Mouse (Mus musculus) heart, embryonic 10.5 days (tissue): ENCODE results near the gene Clic6. TPM values are rescaled to one million over a fixed set of nuclear protein-coding genes. Genes with fewer than 3 reads are reported as not detected.

Source experiments
- DNase-seq: peaks from one replicate; pipeline ENCODE4 v3.0.0-alpha.2; 2017; ENCODE audit warnings: low spot score
- H3K27ac ChIP-seq: fragments of 300-500 bp; sonication (generic); 2 replicates; pipeline ENCODE4 v1.5.1; 2016; ENCODE audit warnings: mild to moderate bottlenecking
- H3K27me3 ChIP-seq: fragments of 300-500 bp; sonication (generic); 2 replicates; pipeline ENCODE4 v1.6.1; 2016; ENCODE audit warnings: mild to moderate bottlenecking; ENCODE audit not compliant: poor library complexity, insufficient read depth, severe bottlenecking
- H3K36me3 ChIP-seq: fragments of 300-500 bp; sonication (generic); 2 replicates; pipeline ENCODE4 v1.6.1; 2016; ENCODE audit warnings: mild to moderate bottlenecking, moderate library complexity
- H3K4me1 ChIP-seq: fragments of 300-500 bp; sonication (generic); 2 replicates; pipeline ENCODE4 v1.6.1; 2016; ENCODE audit warnings: mild to moderate bottlenecking
- H3K4me3 ChIP-seq: fragments of 300-500 bp; sonication (generic); 2 replicates; pipeline ENCODE4 v1.5.1; 2016; ENCODE audit warnings: mild to moderate bottlenecking, moderate library complexity
- H3K9me3 ChIP-seq: fragments of 300-500 bp; sonication (generic); 2 replicates; pipeline ENCODE4 v1.6.1; 2016; ENCODE audit warnings: mild to moderate bottlenecking, moderate library complexity
- WGBS: fragments of 180-500 bp; shearing (Covaris S2); methylation state at CpG from one replicate; pipeline ENCODE4 v1.1.7; 2016; 5-methylcytosine and 5-hydroxymethylcytosine counted together
- polyA plus RNA-seq: library from polyadenylated mRNA; unstranded; fragments of >200 nt; fragmentation: Nextera tagmentation; extraction: Ambion mirVana; gene quantifications from 2 replicates; pipeline ENCODE4 v1.2.1, GENCODE M21; 2016

The Clic6 gene
- polyA plus RNA-seq, 1 experiment from 2014 or later, result 4.2 TPM

GRCm38 (mm10) chr16:92455488-92455887 lies 30.0 kb upstream of the Clic6 start:
- H3K27me3 ChIP-seq, result no peaks in the 10 kb centered on the region
- no peak for DNase-seq

DNA sequence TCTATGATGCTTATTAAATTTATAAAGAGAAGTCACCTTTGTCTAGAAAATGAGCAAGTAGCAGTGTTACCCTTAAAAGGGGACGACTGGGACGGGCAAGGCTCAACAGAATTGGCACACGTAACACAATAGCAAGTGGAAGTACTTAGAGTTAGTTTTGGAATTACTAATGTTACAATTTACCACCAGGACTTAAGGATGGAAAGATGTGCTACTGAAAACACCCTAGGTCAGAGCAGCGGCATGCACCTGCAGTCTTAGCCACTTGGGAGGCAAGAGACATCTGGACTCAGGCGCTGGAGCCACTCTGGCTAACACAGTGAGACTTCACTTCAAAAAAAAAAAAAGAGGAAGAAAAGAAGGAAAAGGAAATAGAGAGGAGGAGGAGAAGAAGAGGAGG lies 29.6 kb upstream of the Clic6 start:
- H3K27me3 ChIP-seq, result no peaks in the 10 kb centered on the region
- no peak for DNase-seq
- 89% methylated on average over 5 of the region's 5 CpGs for WGBS
- H3K4me3 ChIP-seq, result no peak overlapping the region
- H3K9me3 ChIP-seq, result no peaks in the 10 kb centered on the region
- no peak overlapping the region for H3K27ac ChIP-seq
- peaks cover 8% of the 10 kb centered on the region for H3K36me3 ChIP-seq
- peaks cover 37% of the 10 kb centered on the region for H3K4me1 ChIP-seq

More at GRCm38 (mm10) chr16:92455488-92455887, 30.0 kb upstream of the Clic6 start:
- peaks cover 35% of the 10 kb centered on the region for H3K4me1 ChIP-seq
- no peaks in the 10 kb centered on the region for H3K9me3 ChIP-seq
- no peak overlapping the region for H3K27ac ChIP-seq
- no peak overlapping the region for H3K4me3 ChIP-seq
- H3K36me3 ChIP-seq, result peaks cover 13% of the 10 kb centered on the region
- WGBS, result 74% methylated on average over 8 of the region's 8 CpGs

GRCm38 (mm10) chr16:92457594-92457993 lies 27.9 kb upstream of the Clic6 start:
- H3K36me3 ChIP-seq, result 0 out of 2 replicates have a peak, but pooled peaks cover 4% of the 10 kb centered on the region
- H3K4me1 ChIP-seq, result peaks cover 26% of the 10 kb centered on the region
- peak; percentile 87 for DNase-seq
- no peak overlapping the region for H3K4me3 ChIP-seq
- no peaks in the 10 kb centered on the region for H3K9me3 ChIP-seq
- WGBS, result 21% methylated on average over 7 of the region's 7 CpGs
- H3K27me3 ChIP-seq, result no peaks in the 10 kb centered on the region
- 0 out of 2 replicates have a peak overlapping the region, but pooled peaks have one; percentile 37 for H3K27ac ChIP-seq

- DNase-seq, result no peak
- H3K4me3 ChIP-seq, result no peak overlapping the region
- 67% methylated on average over 6 of the region's 6 CpGs for WGBS
- no peaks in the 10 kb centered on the region for H3K36me3 ChIP-seq
- peaks cover 41% of the 10 kb centered on the region for H3K4me1 ChIP-seq
- H3K27me3 ChIP-seq, result no peaks in the 10 kb centered on the region
- H3K9me3 ChIP-seq, result no peaks in the 10 kb centered on the region
- H3K27ac ChIP-seq, result no peak overlapping the region
Measured at GRCm38 (mm10) chr16:92461412-92461811, 24.1 kb upstream of the Clic6 start.

DNA sequence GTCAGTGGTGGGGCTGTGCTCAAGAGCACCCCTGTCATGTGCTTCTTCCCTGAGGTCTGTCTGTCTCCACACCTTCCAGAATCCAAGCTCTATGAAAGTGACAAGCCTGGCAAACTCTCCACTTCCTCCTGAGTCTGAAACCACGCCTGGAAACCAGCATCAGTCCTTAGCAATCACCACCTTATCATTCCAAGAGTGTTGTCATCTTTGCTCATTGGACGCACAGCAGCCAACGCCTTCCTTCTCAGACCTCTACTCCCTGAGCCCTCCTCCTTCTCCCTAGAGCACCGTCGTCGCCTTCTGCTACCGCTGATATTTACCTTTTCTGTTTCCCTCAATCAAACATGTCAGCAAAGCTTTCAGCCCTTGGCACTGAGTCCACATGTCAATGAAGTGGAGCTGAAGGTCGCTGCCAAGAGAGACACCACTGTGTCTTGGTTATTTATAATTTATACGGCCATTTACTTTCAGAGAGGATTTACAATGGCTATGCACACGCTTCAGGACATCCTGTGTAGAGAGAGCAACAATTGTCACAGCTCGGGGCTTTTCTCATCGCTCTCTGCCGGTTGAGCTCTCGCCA lies 21.1 kb upstream of the Clic6 start:
- Histone ChIP-seq H3K4me1 (peaks cover 39% of the 10 kb centered on the region), H3K27me3 (no peaks in the 10 kb centered on the region), H3K4me3 (peak overlapping the region; percentile 98), H3K9me3 (no peaks in the 10 kb centered on the region), H3K36me3 (no peaks in the 10 kb centered on the region), H3K27ac (no peak overlapping the region)
- WGBS, result 32% methylated on average over 14 of the region's 14 CpGs
- no peak for DNase-seq

- peak overlapping the region; percentile 93 for H3K27ac ChIP-seq
- DNase-seq, result no peak
- whole genome bisulfite sequencing, result 11% methylated on average over 10 of the region's 10 CpGs
Measured at GRCm38 (mm10) chr16:92465226-92465625, 20.3 kb upstream of the Clic6 start.

DNA sequence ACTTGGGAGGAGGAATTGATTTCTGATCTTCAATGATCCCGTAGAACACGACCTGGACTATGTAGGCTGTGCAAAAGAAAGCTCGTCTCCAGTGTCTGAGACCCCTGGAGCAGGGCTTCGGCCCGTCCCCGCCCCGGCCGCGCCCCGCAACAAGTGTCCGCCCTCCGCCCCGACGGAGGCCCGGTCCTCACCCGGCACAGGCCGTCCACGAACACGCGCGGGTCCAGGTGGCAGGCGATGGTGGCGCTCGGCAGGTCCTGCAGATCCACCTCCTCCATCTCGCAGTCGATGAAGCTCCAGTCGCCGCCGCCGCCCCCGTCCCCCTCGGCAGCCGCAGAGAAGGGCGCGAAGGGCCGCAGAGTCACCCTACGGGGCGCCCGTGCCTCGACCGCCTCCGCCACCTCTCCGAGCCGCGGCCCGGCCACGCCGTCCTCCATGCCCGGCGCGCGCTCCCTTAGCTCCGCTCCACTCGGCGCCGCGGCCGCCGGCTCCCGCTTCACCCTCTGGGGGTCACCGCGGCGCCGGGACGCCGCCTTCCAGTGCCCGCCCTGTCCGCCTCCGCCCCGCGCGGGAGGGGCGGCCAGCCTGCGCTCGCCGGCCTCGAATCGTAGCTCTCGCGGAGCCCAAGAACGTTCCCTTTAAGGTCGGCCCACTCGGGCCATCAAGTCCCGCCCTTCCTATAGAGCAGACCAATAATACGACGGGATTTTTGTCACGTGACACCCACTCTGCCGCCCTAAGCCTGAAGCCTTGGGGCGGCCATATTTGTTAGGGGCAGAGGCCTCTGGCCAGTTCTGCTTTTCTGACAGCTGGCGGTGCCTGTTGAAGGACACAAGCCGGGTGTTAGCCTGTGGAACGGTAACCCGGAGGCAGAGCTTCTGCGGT lies 19.7 kb upstream of the Clic6 start:
- DNase-seq, result peak; percentile 99
- peaks cover 37% of the 10 kb centered on the region for H3K4me1 ChIP-seq
- no peaks in the 10 kb centered on the region for H3K9me3 ChIP-seq
- H3K27ac ChIP-seq, result peak overlapping the region; percentile 93
- peak overlapping the region; percentile 98 for H3K4me3 ChIP-seq
- no peaks in the 10 kb centered on the region for H3K27me3 ChIP-seq
- WGBS, result under 1% methylated on average over 89 of the region's 94 CpGs
- H3K36me3 ChIP-seq, result no peaks in the 10 kb centered on the region

More at GRCm38 (mm10) chr16:92465226-92465625, 20.3 kb upstream of the Clic6 start:
- no peaks in the 10 kb centered on the region for H3K36me3 ChIP-seq
- H3K27me3 ChIP-seq, result no peaks in the 10 kb centered on the region
- H3K4me1 ChIP-seq, result peaks cover 39% of the 10 kb centered on the region
- H3K4me3 ChIP-seq, result peak overlapping the region; percentile 98
- no peaks in the 10 kb centered on the region for H3K9me3 ChIP-seq

- H3K4me1 ChIP-seq, result peaks cover 31% of the 10 kb centered on the region
- H3K27me3 ChIP-seq, result no peaks in the 10 kb centered on the region
- DNase-seq, result no peak
- no peak overlapping the region for H3K4me3 ChIP-seq
- H3K27ac ChIP-seq, result no peak overlapping the region
- 75% methylated on average over 5 of the region's 5 CpGs for WGBS
- no peaks in the 10 kb centered on the region for H3K36me3 ChIP-seq
- H3K9me3 ChIP-seq, result no peaks in the 10 kb centered on the region
Measured at GRCm38 (mm10) chr16:92467041-92467440, 18.5 kb upstream of the Clic6 start.

- H3K4me1 ChIP-seq, result peaks cover 34% of the 10 kb centered on the region
- no peak overlapping the region for H3K27ac ChIP-seq
- 68% methylated on average over 14 of the region's 14 CpGs for WGBS
- no peak for DNase-seq
- H3K9me3 ChIP-seq, result no peaks in the 10 kb centered on the region
- no peaks in the 10 kb centered on the region for H3K36me3 ChIP-seq
- no peak overlapping the region for H3K4me3 ChIP-seq
- no peaks in the 10 kb centered on the region for H3K27me3 ChIP-seq
Measured at GRCm38 (mm10) chr16:92468459-92468858, 17.1 kb upstream of the Clic6 start.

- no peak for DNase-seq
- H3K36me3 ChIP-seq, result no peaks in the 10 kb centered on the region
- 67% methylated on average over 6 of the region's 6 CpGs for WGBS
- H3K4me1 ChIP-seq, result peaks cover 22% of the 10 kb centered on the region; the same call in 1 of the 2 replicates
- H3K27ac ChIP-seq, result no peak within 1 kb of the TSS
- no peak within 1 kb of the TSS for H3K4me3 ChIP-seq
- H3K9me3 ChIP-seq, result no peaks in the 10 kb centered on the region
- H3K27me3 ChIP-seq, result no peaks in the 10 kb centered on the region
Measured at GRCm38 (mm10) chr16:92470706-92471105, 14.8 kb upstream of the Clic6 start, which contains the start of gene Rcan1. Gene Rcan1, minus strand, starts transcription at chr16:92470867.

GRCm38 (mm10) chr16:92472898-92473297 lies 12.6 kb upstream of the Clic6 start:
- Histone ChIP-seq H3K36me3 (no peaks in the 10 kb centered on the region), H3K27ac (0 out of 2 replicates have a peak overlapping the region, but pooled peaks have one; percentile 4), H3K4me1 (peaks cover 18% of the 10 kb centered on the region; the same call in 1 of the 2 replicates), H3K4me3 (no peak overlapping the region), H3K9me3 (no peaks in the 10 kb centered on the region), H3K27me3 (0 out of 2 replicates have a peak, but pooled peaks cover 9% of the 10 kb centered on the region)
- WGBS, result 61% methylated on average over 3 of the region's 3 CpGs
- no peak for DNase-seq

DNA sequence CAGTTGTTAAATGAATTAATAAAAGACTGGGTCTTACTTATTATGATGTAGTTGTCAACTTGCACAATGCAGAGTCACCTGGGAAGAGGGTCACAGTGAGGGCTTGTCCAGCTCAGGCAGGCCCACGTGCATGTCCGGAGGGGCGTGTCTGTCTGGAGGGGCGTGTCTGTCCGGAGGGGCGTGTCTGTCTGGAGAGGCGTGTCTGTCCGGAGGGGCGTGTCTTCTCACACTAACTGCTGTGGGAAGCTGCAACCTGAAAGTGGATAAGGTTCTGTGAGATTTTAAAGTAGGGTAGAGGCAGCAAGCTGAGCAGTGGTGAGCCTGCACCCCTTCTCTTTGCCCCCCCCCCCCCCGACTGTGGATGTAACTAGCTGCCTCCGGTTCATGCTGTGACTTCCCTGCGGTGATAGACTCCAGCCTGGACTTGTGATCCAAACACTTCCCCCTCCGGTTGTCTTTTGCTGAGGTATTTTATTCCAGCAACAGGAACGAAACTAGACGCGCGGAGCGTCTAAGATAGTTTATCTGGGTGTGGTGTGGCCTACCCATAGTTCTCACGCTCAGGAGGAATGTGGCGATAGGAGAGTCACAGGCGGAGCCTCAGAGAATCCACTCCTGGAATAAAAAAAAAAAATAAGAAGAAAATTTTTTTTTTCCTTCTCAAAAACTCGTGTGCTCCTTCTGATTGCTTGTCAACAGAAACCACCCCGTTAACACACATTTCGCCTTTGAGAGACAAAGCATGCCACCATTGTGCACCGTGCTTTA lies 10.3 kb upstream of the Clic6 start:
- H3K36me3 ChIP-seq, result no peaks in the 10 kb centered on the region
- H3K9me3 ChIP-seq, result no peaks in the 10 kb centered on the region
- DNase-seq, result peak; percentile 93
- peak overlapping the region; percentile 35 for H3K4me3 ChIP-seq
- peaks cover 26% of the 10 kb centered on the region for H3K27me3 ChIP-seq
- H3K27ac ChIP-seq, result peak overlapping the region; percentile 62
- WGBS, result 37% methylated on average over 25 of the region's 25 CpGs
- H3K4me1 ChIP-seq, result peaks cover 15% of the 10 kb centered on the region; the same call in 1 of the 2 replicates
